Comparison of ENCODE assay signal across 14 mouse cellular contexts in the genomic region with DNA sequence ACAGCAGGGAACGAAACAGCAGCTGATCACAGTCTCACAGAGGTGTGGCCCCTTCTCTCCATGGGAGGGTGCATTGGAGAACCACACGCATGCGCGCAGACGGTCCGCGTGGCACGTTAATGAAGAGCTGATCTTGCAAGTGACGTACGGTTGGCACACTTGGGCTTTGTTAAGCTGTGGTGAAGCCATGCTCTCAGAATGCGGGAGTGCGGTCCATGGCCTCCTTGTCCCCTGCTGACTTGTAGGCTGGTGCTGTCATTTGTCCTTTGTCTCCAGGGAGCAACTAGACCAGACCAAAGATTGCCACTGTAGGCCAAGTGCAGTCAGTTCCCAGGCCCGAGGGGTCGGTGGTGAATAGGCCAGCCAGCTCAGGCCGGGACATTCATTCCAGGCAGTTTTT. TPM values are rescaled to one million over a fixed set of nuclear protein-coding genes. Genes with fewer than 3 reads are reported as not detected.
DNase-seq lines count a peak whose midpoint lies in the region; ATAC-seq and TF ChIP-seq lines count a peak whose summit lies in the region.
"Had no signal": no experiment of that assay in that cellular context is flagged by ENCODE, and none has a peak within 500 bp of the region (broad histone marks: within the 10 kb centered on the region; RNA-seq: fewer than 3 reads in every experiment).

No protein-coding gene starts in this region.

- no peaks in the 10 kb centered on the region for H3K9me3 ChIP-seq in forebrain, postnatal 0 days (ENCODE audit: low read length)
- H3K9me3 ChIP-seq in forebrain, embryonic 13.5 days (replicated peaks) = no peaks in the 10 kb centered on the region
- H3K9me3 ChIP-seq in midbrain, embryonic 14.5 days (ENCODE audit: control insufficient read depth, low read length) = no peaks in the 10 kb centered on the region
- no peaks in the 10 kb centered on the region for H3K9me3 ChIP-seq in midbrain, embryonic 15.5 days
- H3K9me3 ChIP-seq in hindbrain, embryonic 11.5 days (ENCODE audit: control insufficient read depth, low read length) = no peaks in the 10 kb centered on the region
- H3K9me3 ChIP-seq: heart, embryonic 13.5 days; intestine, embryonic 15.5 days; liver, embryonic 13.5 days had no signal

- no peak for TF ChIP-seq CTCF in forebrain, postnatal 0 days (IDR thresholded peaks at IDR 0.05; ENCODE audit: low read depth)

- DNase-seq in forebrain, postnatal 0 days = no peak
- DNase-seq in midbrain, embryonic 14.5 days = peak; percentile 6
- no peak for DNase-seq in hindbrain, embryonic 11.5 days (ENCODE audit: low spot score)
- DNase-seq in retina, postnatal 1 day = peak; percentile 78
- no peak for DNase-seq in gastrocnemius, postnatal 10 days
- DNase-seq: adrenal gland, postnatal 10 days; lung, postnatal 4 days; spleen, adult 18-20 months had no signal

- peak; percentile 48 for ATAC-seq in forebrain, postnatal 0 days
- ATAC-seq in forebrain, embryonic 13.5 days = no peak
- no peak for ATAC-seq in midbrain, embryonic 14.5 days (ENCODE audit: low FRiP score, low TSS enrichment)
- no peak for ATAC-seq in midbrain, embryonic 15.5 days (replicated peaks)
- peak; percentile 21; the same call in 1 of the 2 replicates for ATAC-seq in hindbrain, embryonic 11.5 days (ENCODE audit: low FRiP score)
- no peak for ATAC-seq in erythroblast, adult 5-6 weeks (replicated peaks; ENCODE audit: low FRiP score, poor library complexity, severe bottlenecking)
- ATAC-seq: intestine, embryonic 15.5 days had no signal

- H3K4me3 ChIP-seq in forebrain, postnatal 0 days (ENCODE audit: low read depth, low read length) = no peak overlapping the region
- H3K4me3 ChIP-seq in forebrain, embryonic 13.5 days = no peak overlapping the region
- no peak overlapping the region for H3K4me3 ChIP-seq in midbrain, embryonic 14.5 days (replicated peaks; ENCODE audit: low read depth, low read length)
- H3K4me3 ChIP-seq in midbrain, embryonic 15.5 days = no peak overlapping the region
- H3K4me3 ChIP-seq in hindbrain, embryonic 11.5 days (ENCODE audit: low read depth, low read length) = no peak overlapping the region
- H3K4me3 ChIP-seq: heart, embryonic 13.5 days; intestine, embryonic 15.5 days; liver, embryonic 13.5 days had no signal

- no peaks in the 10 kb centered on the region for H3K36me3 ChIP-seq in forebrain, postnatal 0 days (ENCODE audit: insufficient read depth)
- H3K36me3 ChIP-seq in forebrain, embryonic 13.5 days (ENCODE audit: poor library complexity, severe bottlenecking) = no peaks in the 10 kb centered on the region
- no peaks in the 10 kb centered on the region for H3K36me3 ChIP-seq in midbrain, embryonic 14.5 days (ENCODE audit: control insufficient read depth, insufficient read depth, low read length)
- no peaks in the 10 kb centered on the region for H3K36me3 ChIP-seq in midbrain, embryonic 15.5 days (replicated peaks)
- no peaks in the 10 kb centered on the region for H3K36me3 ChIP-seq in hindbrain, embryonic 11.5 days (ENCODE audit: control insufficient read depth, insufficient read depth, low read length)
- H3K36me3 ChIP-seq: heart, embryonic 13.5 days; intestine, embryonic 15.5 days; liver, embryonic 13.5 days had no signal

- H3K27me3 ChIP-seq in forebrain, postnatal 0 days (ENCODE audit: insufficient read depth, low read length) = no peaks in the 10 kb centered on the region
- no peaks in the 10 kb centered on the region for H3K27me3 ChIP-seq in forebrain, embryonic 13.5 days
- H3K27me3 ChIP-seq in midbrain, embryonic 14.5 days (ENCODE audit: control insufficient read depth, insufficient read depth, low read length) = no peaks in the 10 kb centered on the region
- H3K27me3 ChIP-seq in midbrain, embryonic 15.5 days (replicated peaks) = no peaks in the 10 kb centered on the region
- no peaks in the 10 kb centered on the region for H3K27me3 ChIP-seq in hindbrain, embryonic 11.5 days (ENCODE audit: control insufficient read depth, insufficient read depth, low read length)
- H3K27me3 ChIP-seq: heart, embryonic 13.5 days; intestine, embryonic 15.5 days; liver, embryonic 13.5 days had no signal

- WGBS in forebrain, postnatal 0 days = 70% methylated on average over 15 of the region's 15 CpGs
- 80% methylated on average over 15 of the region's 15 CpGs for WGBS in forebrain, embryonic 13.5 days
- WGBS in midbrain, embryonic 14.5 days = 75% methylated on average over 15 of the region's 15 CpGs
- WGBS in midbrain, embryonic 15.5 days = 70% methylated on average over 15 of the region's 15 CpGs
- 70% methylated on average over 15 of the region's 15 CpGs for WGBS in hindbrain, embryonic 11.5 days

- no peak overlapping the region for H3K9ac ChIP-seq in forebrain, postnatal 0 days
- no peak overlapping the region for H3K9ac ChIP-seq in forebrain, embryonic 13.5 days
- no peak overlapping the region for H3K9ac ChIP-seq in midbrain, embryonic 14.5 days (replicated peaks; ENCODE audit: low read length)
- no peak overlapping the region for H3K9ac ChIP-seq in midbrain, embryonic 15.5 days
- H3K9ac ChIP-seq in hindbrain, embryonic 11.5 days (ENCODE audit: low read depth, low read length) = no peak overlapping the region
- H3K9ac ChIP-seq: heart, embryonic 13.5 days; intestine, embryonic 15.5 days; liver, embryonic 13.5 days had no signal

- H3K4me2 ChIP-seq in forebrain, postnatal 0 days (ENCODE audit: low read depth) = no peak overlapping the region
- H3K4me2 ChIP-seq in forebrain, embryonic 13.5 days = no peak overlapping the region
- H3K4me2 ChIP-seq in midbrain, embryonic 14.5 days (ENCODE audit: low read length) = no peak overlapping the region
- H3K4me2 ChIP-seq in midbrain, embryonic 15.5 days = no peak overlapping the region
- H3K4me2 ChIP-seq in hindbrain, embryonic 11.5 days (replicated peaks; ENCODE audit: low read depth, low read length) = no peak overlapping the region
- H3K4me2 ChIP-seq: heart, embryonic 13.5 days; intestine, embryonic 15.5 days; liver, embryonic 13.5 days had no signal

- no peak overlapping the region for H3K27ac ChIP-seq in forebrain, postnatal 0 days (ENCODE audit: low read depth, low read length)
- no peak overlapping the region for H3K27ac ChIP-seq in forebrain, embryonic 13.5 days
- no peak overlapping the region for H3K27ac ChIP-seq in midbrain, embryonic 14.5 days (replicated peaks; ENCODE audit: low read depth, low read length)
- no peak overlapping the region for H3K27ac ChIP-seq in midbrain, embryonic 15.5 days
- H3K27ac ChIP-seq in hindbrain, embryonic 11.5 days (ENCODE audit: low read depth, low read length) = no peak overlapping the region
- H3K27ac ChIP-seq: heart, embryonic 13.5 days; intestine, embryonic 15.5 days had no signal

- H3K4me1 ChIP-seq in forebrain, postnatal 0 days (ENCODE audit: insufficient read depth) = 0 out of 2 replicates have a peak, but pooled peaks cover 3% of the 10 kb centered on the region
- H3K4me1 ChIP-seq in forebrain, embryonic 13.5 days = peaks cover 8% of the 10 kb centered on the region; the same call in 1 of the 2 replicates
- H3K4me1 ChIP-seq in midbrain, embryonic 14.5 days (ENCODE audit: control insufficient read depth, insufficient read depth, low read length) = no peaks in the 10 kb centered on the region
- H3K4me1 ChIP-seq in midbrain, embryonic 15.5 days = no peaks in the 10 kb centered on the region
- 0 out of 2 replicates have a peak, but pooled peaks cover 3% of the 10 kb centered on the region for H3K4me1 ChIP-seq in hindbrain, embryonic 11.5 days (replicated peaks; ENCODE audit: control insufficient read depth, insufficient read depth, low read length)
- H3K4me1 ChIP-seq: intestine, embryonic 15.5 days had no signal

RNA-seq across cellular contexts. Expression of a gene that starts 34.7 kb away (rescaled TPM):
- 19.4 and 22.5 TPM in 2 replicates for total RNA-seq in forebrain, postnatal 0 days (2014; rRNA removed)
- 2.9 and 4.4 TPM in 2 replicates for polyA plus RNA-seq in forebrain, postnatal 0 days (2015; fragmentation: Nextera tagmentation; extraction: Ambion mirVana)
- 8.0 and 8.3 TPM in 2 replicates for polyA plus RNA-seq in forebrain, embryonic 13.5 days (2015; fragmentation: Nextera tagmentation; extraction: Ambion mirVana)
- polyA plus RNA-seq in midbrain, embryonic 14.5 days (2014; fragmentation: Nextera tagmentation; extraction: Ambion mirVana) = 7.6 and 8.7 TPM in 2 replicates
- 7.9 and 8.3 TPM in 2 replicates for polyA plus RNA-seq in midbrain, embryonic 15.5 days (2015; fragmentation: Nextera tagmentation; extraction: Ambion mirVana)
- 10.6 and 12.3 TPM in 2 replicates for polyA plus RNA-seq in hindbrain, embryonic 11.5 days (2014; fragmentation: Nextera tagmentation; extraction: Ambion mirVana)
- 15.9 and 25.4 TPM in 2 replicates for total RNA-seq in erythroblast, adult 5-6 weeks (2015; ENCODE audit: low replicate concordance)
- 19.4 and 25.1 TPM in 2 replicates for total RNA-seq in erythroblast, adult 5-6 weeks (2017; ENCODE audit: low replicate concordance)
- total RNA-seq in gastrocnemius, postnatal 10 days (2021) = 10 to 100 TPM; 23.5 to 28.7 TPM

Comparison
In these comparisons a context has a peak if more than half of its experiments do, and no peak if none do; other contexts are left out.
1. ATAC-seq: peak in forebrain, postnatal 0 days (single experiment) and hindbrain, embryonic 11.5 days (single experiment); none in forebrain, embryonic 13.5 days (single experiment), midbrain, embryonic 14.5 days (single experiment), midbrain, embryonic 15.5 days (single experiment) and erythroblast, adult 5-6 weeks (single experiment).
2. DNase-seq: peak in midbrain, embryonic 14.5 days (single experiment) and retina, postnatal 1 day (single experiment); none in forebrain, postnatal 0 days (single experiment), hindbrain, embryonic 11.5 days (single experiment) and gastrocnemius, postnatal 10 days (single experiment).